Mouse (Mus musculus) embryonic facial prominence, embryonic 11.5 days (tissue): ENCODE measurements around the gene Svbp. TPM values are rescaled to one million over a fixed set of nuclear protein-coding genes. Genes with fewer than 3 reads are reported as not detected.

Experiments used
- ATAC-seq: fragments of 200-750 bp; cut with Nextera tagmentation; replicated peaks from 2 replicates; pipeline ENCODE4 v1.8.0; 2017; ENCODE audit warnings: low read depth; ENCODE audit not compliant: insufficient number of reproducible peaks, low FRiP score, low TSS enrichment
- DNase-seq: peaks from one replicate; pipeline ENCODE4 v3.0.0-alpha.2; 2015; ENCODE audit warnings: low spot score
- H3K27ac ChIP-seq: fragments of 300-500 bp; sonication (generic); replicated peaks from 2 replicates; pipeline ENCODE4 v1.5.1; 2014; ENCODE audit warnings: mild to moderate bottlenecking, low read depth, low read length, control low read depth
- H3K27me3 ChIP-seq: fragments of 300-500 bp; sonication (generic); 2 replicates; pipeline ENCODE4 v1.6.1; 2014; ENCODE audit warnings: mild to moderate bottlenecking, low read length, moderate library complexity, mixed read lengths; ENCODE audit not compliant: control insufficient read depth, insufficient read depth
- H3K36me3 ChIP-seq: fragments of 300-500 bp; sonication (generic); replicated peaks from 2 replicates; pipeline ENCODE4 v1.6.1; 2014; ENCODE audit warnings: low read depth, mild to moderate bottlenecking, low read length, moderate library complexity, mixed read lengths; ENCODE audit not compliant: control insufficient read depth, insufficient read depth
- H3K4me1 ChIP-seq: fragments of 300-500 bp; sonication (generic); 2 replicates; pipeline ENCODE4 v1.6.1; 2014; ENCODE audit warnings: low read length, mixed read lengths; ENCODE audit not compliant: control insufficient read depth, insufficient read depth
- H3K4me2 ChIP-seq: fragments of 300-500 bp; sonication (generic); 2 replicates; pipeline ENCODE4 v1.6.1; 2014; ENCODE audit warnings: low read depth, mild to moderate bottlenecking, control low read depth, low read length, moderate library complexity
- H3K4me3 ChIP-seq: fragments of 300-500 bp; sonication (generic); 2 replicates; pipeline ENCODE4 v1.5.1; 2014; ENCODE audit warnings: low read depth, low read length, control low read depth
- H3K9ac ChIP-seq: fragments of 300-500 bp; sonication (generic); replicated peaks from 2 replicates; pipeline ENCODE4 v1.6.1; 2014; ENCODE audit warnings: mild to moderate bottlenecking, control low read depth, low read length
- H3K9me3 ChIP-seq: fragments of 300-500 bp; sonication (generic); replicated peaks from 2 replicates; pipeline ENCODE4 v1.6.1; 2016; ENCODE audit warnings: mild to moderate bottlenecking, low read length, inconsistent platforms, mixed read lengths; ENCODE audit not compliant: control insufficient read depth
- WGBS: fragments of 180-500 bp; shearing (Covaris S2); extraction: QIAGEN DNeasy Blood & Tissue Kit; methylation state at CpG from one replicate; pipeline ENCODE4 v1.1.7; 2014; 5-methylcytosine and 5-hydroxymethylcytosine counted together
- polyA plus RNA-seq: library from polyadenylated mRNA; unstranded; fragments of >200 nt; fragmentation: Nextera tagmentation; extraction: Ambion mirVana; gene quantifications from 2 replicates; pipeline ENCODE4 v1.2.1, GENCODE M21; 2014

Gene Svbp
- polyA plus RNA-seq, 1 experiment from 2014 or later: 174 TPM

DNA sequence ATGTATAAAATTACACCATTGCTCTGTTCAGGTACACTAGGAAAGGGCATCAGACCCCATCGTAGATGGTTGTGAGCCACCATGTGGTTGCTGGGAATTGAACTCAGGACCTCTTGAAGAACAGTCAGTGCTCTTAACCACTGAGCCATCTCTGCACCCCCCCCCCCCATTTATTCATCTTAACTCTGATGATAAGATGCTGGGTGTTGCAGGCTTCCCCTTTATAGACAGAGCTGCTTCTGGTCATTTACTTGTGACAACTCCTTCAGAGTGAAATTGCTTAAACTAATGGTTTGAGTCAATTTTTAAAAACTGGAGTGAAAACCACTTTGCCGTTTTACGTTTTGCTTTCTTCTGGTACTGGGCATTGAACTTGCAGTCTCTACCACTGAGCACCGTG lies 2.3 kb upstream of the Svbp start:
- H3K4me1 ChIP-seq: no peaks in the 10 kb centered on the region; the same call in 1 of the 2 replicates
- H3K27me3 ChIP-seq: no peaks in the 10 kb centered on the region
- no peak overlapping the region for H3K27ac ChIP-seq
- H3K4me2 ChIP-seq: no peak overlapping the region
- H3K4me3 ChIP-seq: no peak overlapping the region
- DNase-seq (no peak), ATAC-seq (no peak)
- 88% methylated on average over 4 of the region's 4 CpGs for WGBS
- no peaks in the 10 kb centered on the region; the same call in 1 of the 2 replicates for H3K36me3 ChIP-seq
- no peak overlapping the region for H3K9ac ChIP-seq
- no peaks in the 10 kb centered on the region for H3K9me3 ChIP-seq

DNA sequence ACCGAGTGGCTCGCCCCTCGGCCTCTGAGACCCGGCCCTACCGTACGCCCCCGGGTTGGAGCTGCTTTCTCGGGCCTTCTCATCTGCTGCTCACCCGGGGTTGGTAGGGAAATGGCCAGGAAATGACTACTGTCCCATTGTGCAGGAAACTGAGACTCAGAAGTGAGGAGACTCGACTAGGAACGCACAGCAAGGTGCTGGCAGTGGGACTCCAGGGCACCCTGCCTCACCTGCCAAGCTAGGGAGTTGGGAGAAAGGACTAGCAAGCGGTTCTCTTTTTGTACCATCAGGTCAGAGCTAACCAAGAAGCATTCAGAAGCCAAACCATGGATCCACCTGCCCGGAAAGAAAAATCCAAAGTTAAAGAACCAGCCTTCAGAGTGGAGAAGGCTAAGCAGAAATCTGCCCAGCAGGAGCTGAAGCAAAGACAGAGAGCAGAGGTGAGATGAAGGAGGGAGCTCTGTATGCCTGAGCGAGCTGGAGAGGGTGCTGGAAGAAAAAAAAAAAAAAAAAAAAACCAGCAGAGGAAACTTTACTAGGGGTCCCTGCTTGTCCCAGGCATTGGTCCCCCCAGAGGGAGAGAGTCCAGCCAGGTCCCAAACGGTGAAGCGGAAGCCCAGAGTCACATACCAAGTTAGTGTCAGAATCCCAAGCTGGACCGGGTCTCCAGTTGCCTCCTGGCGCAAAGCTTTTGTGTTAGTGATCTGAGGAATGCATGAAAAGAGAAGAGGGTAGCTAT lies 645 bp downstream of the Svbp start:
- Histone ChIP-seq H3K27me3 (no peaks in the 10 kb centered on the region), H3K4me2 (peak overlapping the region; percentile 66), H3K36me3 (no peaks in the 10 kb centered on the region; the same call in none of the 2 replicates), H3K27ac (peak overlapping the region; percentile 47), H3K4me3 (peak overlapping the region; percentile 79), H3K9ac (peak overlapping the region; percentile 79), H3K9me3 (no peaks in the 10 kb centered on the region), H3K4me1 (no peaks in the 10 kb centered on the region; the same call in 1 of the 2 replicates)
- WGBS: 9% methylated on average over 18 of the region's 18 CpGs
- DNase-seq (no peak), ATAC-seq (no peak; the same call in 1 of the 2 replicates)

DNA sequence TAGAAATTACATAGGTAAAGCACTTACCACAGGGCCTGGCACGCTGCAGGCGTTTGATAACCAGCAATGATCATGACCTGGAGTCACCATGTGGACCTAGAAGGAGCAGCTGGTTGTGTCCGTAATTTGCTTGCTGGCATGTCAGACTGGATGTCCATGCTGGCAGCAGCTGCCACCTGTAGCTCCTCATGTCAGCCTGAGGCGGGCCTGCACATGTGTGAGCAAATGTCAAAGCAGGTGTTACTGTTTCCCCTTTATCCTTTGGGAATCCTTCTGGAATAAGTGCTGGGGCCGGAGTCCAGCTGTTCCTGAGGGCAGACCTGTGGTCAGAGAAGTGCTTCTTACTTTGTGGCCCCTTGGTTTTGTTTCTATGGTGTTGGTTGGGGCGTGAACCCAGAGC lies 3.0 kb downstream of the Svbp start:
- no peak overlapping the region for H3K4me3 ChIP-seq

DNA sequence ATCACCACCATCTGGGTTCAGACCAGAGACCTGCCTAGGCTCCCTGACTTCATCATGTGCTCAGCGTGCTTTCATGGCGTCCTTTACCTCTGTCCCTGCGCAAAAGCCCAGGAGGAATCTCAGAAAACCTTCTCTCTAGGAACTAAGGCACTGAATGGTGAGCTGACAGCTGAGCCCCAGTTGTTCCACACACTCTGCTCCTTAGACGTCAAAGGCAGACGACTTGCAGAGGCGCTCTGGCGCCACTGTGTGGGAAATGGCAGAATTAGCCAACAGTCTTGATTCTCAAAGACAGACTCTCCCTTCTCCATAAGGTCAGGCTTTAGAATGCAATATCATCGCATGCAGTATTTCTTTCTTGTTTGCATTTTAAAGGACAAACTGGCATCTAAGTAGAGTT lies 9.6 kb downstream of the Svbp start:
- Histone ChIP-seq H3K27ac (no peak overlapping the region), H3K9me3 (no peaks in the 10 kb centered on the region), H3K4me3 (no peak overlapping the region), H3K4me1 (no peaks in the 10 kb centered on the region), H3K4me2 (no peak overlapping the region), H3K9ac (no peak overlapping the region), H3K36me3 (no peaks in the 10 kb centered on the region; the same call in 1 of the 2 replicates), H3K27me3 (no peaks in the 10 kb centered on the region)
- DNase-seq: peak; percentile 83
- WGBS: 14% methylated on average over 8 of the region's 8 CpGs
- no peak for ATAC-seq

More for the DNA sequence above, 3.0 kb downstream of the Svbp start:
- no peak for ATAC-seq
- whole genome bisulfite sequencing: 83% methylated on average over 6 of the region's 6 CpGs
- Histone ChIP-seq H3K27ac (no peak overlapping the region), H3K9me3 (no peaks in the 10 kb centered on the region), H3K36me3 (no peaks in the 10 kb centered on the region; the same call in none of the 2 replicates), H3K4me1 (no peaks in the 10 kb centered on the region; the same call in 1 of the 2 replicates), H3K4me2 (no peak overlapping the region), H3K9ac (no peak overlapping the region), H3K27me3 (no peaks in the 10 kb centered on the region)
- DNase-seq: no peak

DNA sequence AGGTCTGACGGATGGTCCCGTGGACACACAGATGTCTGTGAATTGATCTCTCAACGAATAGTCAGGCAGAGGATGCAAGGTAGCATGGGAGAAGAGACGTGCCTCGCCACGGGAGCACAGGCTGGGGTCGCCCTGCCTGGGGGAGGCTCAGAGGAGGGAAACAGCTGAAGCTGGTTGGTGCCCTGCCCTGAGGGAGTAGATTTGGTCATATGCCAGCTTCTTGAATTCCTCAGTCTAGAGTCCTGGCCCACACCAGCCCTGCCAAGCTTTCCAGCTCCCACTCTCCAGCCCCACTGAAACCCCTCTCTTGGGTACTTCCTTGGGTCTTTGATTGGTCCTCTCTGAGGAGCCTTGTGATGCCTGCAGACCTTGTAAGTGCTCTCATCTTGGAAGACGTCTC lies 21.6 kb downstream of the Svbp start:
- Histone ChIP-seq H3K4me2 (no peak overlapping the region), H3K27me3 (no peaks in the 10 kb centered on the region), H3K36me3 (no peaks in the 10 kb centered on the region), H3K9ac (no peak overlapping the region), H3K27ac (no peak overlapping the region), H3K4me3 (no peak overlapping the region), H3K4me1 (no peaks in the 10 kb centered on the region), H3K9me3 (no peaks in the 10 kb centered on the region)
- ATAC-seq (no peak), DNase-seq (no peak)
- WGBS: 82% methylated on average over 8 of the region's 8 CpGs

DNA sequence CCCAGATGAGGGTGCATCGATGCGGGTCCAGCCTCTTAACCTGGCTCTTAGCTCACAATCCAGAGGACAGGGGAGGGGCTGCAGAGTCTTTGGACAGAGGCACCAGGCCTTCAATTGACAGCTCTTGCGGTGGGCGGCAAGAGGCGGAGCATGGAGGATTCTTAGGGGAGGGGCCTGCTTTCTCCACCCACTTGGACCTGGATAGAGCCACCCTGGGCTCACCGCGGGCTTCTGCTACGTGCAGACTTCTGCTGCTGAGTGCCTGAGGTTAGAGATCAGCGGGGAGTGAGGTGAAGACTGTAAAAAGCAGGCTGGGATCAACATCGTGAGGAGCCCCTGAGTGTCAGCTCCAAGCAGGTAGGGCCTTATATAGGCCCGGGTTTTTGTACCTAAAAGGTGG lies 23.1 kb downstream of the Svbp start, which contains the start of gene Tmem269:
Tmem269 (minus strand) TSS at position 49 of the 400 bp plus-strand sequence.
- Histone ChIP-seq H3K36me3 (no peaks in the 10 kb centered on the region), H3K4me3 (no peak within 1 kb of the TSS), H3K9me3 (no peaks in the 10 kb centered on the region), H3K27me3 (no peaks in the 10 kb centered on the region), H3K4me2 (no peak within 1 kb of the TSS), H3K27ac (no peak within 1 kb of the TSS), H3K9ac (no peak within 1 kb of the TSS), H3K4me1 (no peaks in the 10 kb centered on the region)
- ATAC-seq (no peak), DNase-seq (peak; percentile 18)
- WGBS: 11% methylated on average over 11 of the region's 11 CpGs

DNA sequence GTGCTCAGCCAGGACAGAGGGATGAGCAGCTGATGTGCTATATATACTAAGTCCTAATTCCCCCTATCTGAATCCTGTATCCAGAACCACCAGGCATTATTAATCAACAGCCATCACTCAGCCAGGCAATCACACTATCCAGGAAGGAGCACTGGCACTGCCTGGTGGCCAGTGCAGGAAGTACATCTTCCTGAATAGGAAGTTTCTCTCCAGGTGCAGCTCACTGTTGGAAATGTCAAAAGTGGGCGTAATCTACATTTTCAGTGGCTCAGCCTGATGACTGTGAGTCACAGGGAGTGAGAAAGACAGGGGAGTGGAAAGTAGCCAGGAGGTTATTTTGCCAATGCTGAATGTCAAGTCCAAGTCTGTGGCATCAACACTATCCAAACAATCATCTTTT lies 28.6 kb downstream of the Svbp start:
- DNase-seq (peak; percentile 48), ATAC-seq (no peak)
- Histone ChIP-seq H3K36me3 (peaks cover 14% of the 10 kb centered on the region), H3K9me3 (no peaks in the 10 kb centered on the region), H3K9ac (no peak overlapping the region), H3K27me3 (no peaks in the 10 kb centered on the region), H3K27ac (no peak overlapping the region), H3K4me1 (no peaks in the 10 kb centered on the region), H3K4me3 (no peak overlapping the region), H3K4me2 (no peak overlapping the region)
- WGBS: 96% methylated on average over 1 of the region's 1 CpGs

DNA sequence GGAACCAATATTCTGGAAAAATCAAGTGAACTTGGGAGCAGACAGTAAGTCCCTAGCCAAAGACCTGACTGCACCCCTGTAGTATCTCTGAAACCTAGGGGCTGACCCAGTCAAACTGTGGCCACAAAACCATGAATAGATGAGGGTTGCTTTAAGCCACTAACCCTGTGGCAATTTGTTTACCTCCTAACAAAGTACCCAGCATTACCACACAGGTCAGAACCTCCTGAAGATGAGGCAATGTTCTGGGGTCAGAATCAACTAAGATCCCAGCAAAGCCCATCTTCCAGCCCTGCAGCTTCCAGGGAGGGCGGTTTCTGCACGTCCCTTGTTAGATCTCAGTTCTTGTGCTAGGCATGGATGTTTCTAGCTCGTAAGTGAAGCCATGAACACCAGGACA lies 29.4 kb downstream of the Svbp start:
- Histone ChIP-seq H3K27me3 (no peaks in the 10 kb centered on the region), H3K4me2 (no peak overlapping the region), H3K9me3 (no peaks in the 10 kb centered on the region), H3K27ac (no peak overlapping the region), H3K36me3 (peaks cover 14% of the 10 kb centered on the region), H3K9ac (no peak overlapping the region), H3K4me3 (no peak overlapping the region), H3K4me1 (no peaks in the 10 kb centered on the region)
- ATAC-seq (no peak), DNase-seq (no peak)
- WGBS: 93% methylated on average over 3 of the region's 3 CpGs
